Mouse (Mus musculus) stomach, postnatal 0 days (tissue): ENCODE measurements at regions not wholly inside any gene's neighbourhood (a gene's known extent, or its start where the extent isn't known, plus 50 kb on each side); places are given as distances from the start of the nearest gene placed in this dataset.

Source experiments
- CTCF ChIP-seq: IDR thresholded peaks from 2 replicates; pipeline ENCODE4 v1.5.1; 2016; ENCODE audit warnings: antibody characterized with exemption, low read depth, mild to moderate bottlenecking, moderate library complexity
- EP300 ChIP-seq: optimal IDR thresholded peaks from 2 replicates; pipeline ENCODE3; 2016; ENCODE audit warnings: antibody characterized with exemption

DNA sequence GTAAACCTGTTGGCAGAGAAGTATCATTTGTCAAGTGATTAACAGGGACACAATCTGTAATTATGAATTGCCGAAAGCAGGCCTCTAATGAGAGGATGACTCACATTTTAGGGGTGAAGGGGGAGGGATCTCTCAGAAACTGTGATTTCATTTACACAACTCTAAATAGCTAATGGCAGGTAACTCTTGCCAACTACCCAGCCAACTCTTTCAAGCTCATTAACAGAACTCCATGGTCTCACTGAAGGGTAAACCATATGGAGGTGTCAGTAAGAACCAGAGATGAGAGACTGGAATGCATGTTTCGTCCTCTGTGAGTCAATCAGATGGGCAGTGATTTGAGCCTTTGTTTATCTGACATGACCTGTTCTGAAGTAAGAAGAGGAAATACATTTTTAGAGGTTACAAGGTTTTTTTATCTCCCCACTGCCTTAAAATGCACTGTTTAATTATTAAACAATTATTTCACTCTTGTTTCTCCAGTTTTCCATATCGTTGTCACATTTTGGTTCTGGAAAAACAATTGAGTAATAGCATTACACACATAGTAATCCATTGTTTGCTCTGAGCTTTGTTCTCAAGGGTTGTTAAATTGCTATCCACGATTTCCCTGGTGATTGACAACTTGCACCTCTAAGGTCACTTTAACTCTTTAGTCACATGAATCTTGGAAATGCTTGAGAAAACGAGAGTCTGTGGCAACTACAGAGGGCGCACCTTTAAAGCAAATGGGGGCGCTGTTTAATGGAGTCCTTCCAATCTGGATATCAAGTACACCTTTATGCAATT is 451.5 kb downstream of the Gm43517 start:
- no peak for TF ChIP-seq CTCF
- TF ChIP-seq EP300 = no peak
